Mouse (Mus musculus): ENCODE data around the gene Odam. TPM values are rescaled to one million over a fixed set of nuclear protein-coding genes. Genes with fewer than 3 reads are reported as not detected.

Gene Odam
- total RNA-seq (2023) = not detected in 2 replicates

GRCm38 (mm10) chr5:87884729-87885128 is at the start of gene Odam:
Odam (plus strand) TSS chr5:87885029.

GRCm38 (mm10) chr5:87925372-87925771 is 40.5 kb downstream of the Odam start, which contains the start of gene Csn3:
Csn3 (plus strand) TSS chr5:87925579.

Other genes with a start within 250 kb of the Odam start
- gene Csn1s1, start 218.8 kb upstream of the Odam start, total RNA-seq (2023) = not detected in 2 replicates
- not detected in 2 replicates for gene Csn2, start 185.4 kb upstream of the Odam start, total RNA-seq (2023)
- not detected in 2 replicates for gene Csn1s2a, start 110.5 kb upstream of the Odam start, total RNA-seq (2023)
- not detected in 2 replicates for gene Csn1s2b, start 76.9 kb upstream of the Odam start, total RNA-seq (2023)
- gene Prr27, start 59.3 kb upstream of the Odam start, total RNA-seq (2023) = not detected in 2 replicates
- gene Csn3, start 40.5 kb downstream of the Odam start, total RNA-seq (2023) = not detected in 2 replicates
- not detected in 2 replicates for gene 2310003L06Rik, start 84.4 kb downstream of the Odam start, total RNA-seq (2023)
- not detected in 2 replicates for gene Gm28434, start 84.5 kb downstream of the Odam start, total RNA-seq (2023)
- gene Cabs1, start 94.4 kb downstream of the Odam start, total RNA-seq (2023) = not detected in 2 replicates
- gene Smr3a, start 117.5 kb downstream of the Odam start, total RNA-seq (2023) = not detected in 2 replicates
- gene Smr2, start 201.5 kb downstream of the Odam start, total RNA-seq (2023) = not detected in 2 replicates
- gene Gm11116, start 226.5 kb downstream of the Odam start, total RNA-seq (2023) = not detected in 2 replicates